Mouse (Mus musculus): ENCODE measurements around the gene Josd2. TPM values are rescaled to one million over a fixed set of nuclear protein-coding genes. Genes with fewer than 3 reads are reported as not detected.
A peak's percentile ranks its signal among the peaks of the same experiment; 100 is the strongest.

Gene Josd2
- 10 to 100 TPM; 39.9 to 67.9 TPM for polyA plus RNA-seq (2017; shearing (Covaris generic))

- peak; percentile 97 for ATAC-seq
Measured at GRCm38 (mm10) chr7:44467811-44468411, at the start of gene Josd2. Gene Josd2, plus strand, starts transcription at chr7:44467980.

- ATAC-seq, result no peak
Measured at GRCm38 (mm10) chr7:44427666-44428065, 40.1 kb upstream of the Josd2 start.

- no peak for ATAC-seq
Measured at GRCm38 (mm10) chr7:44428171-44428950, 39.4 kb upstream of the Josd2 start.

- no peak for ATAC-seq
Measured at GRCm38 (mm10) chr7:44428968-44429521, 38.7 kb upstream of the Josd2 start, which contains the start of gene Lrrc4b. Gene Lrrc4b, plus strand, starts transcription at chr7:44429018.

- ATAC-seq, result no peak
Measured at GRCm38 (mm10) chr7:44429534-44430488, 38.0 kb upstream of the Josd2 start.

GRCm38 (mm10) chr7:44432550-44432949 lies 35.2 kb upstream of the Josd2 start:
- no peak for ATAC-seq

- ATAC-seq, result no peak
Measured at GRCm38 (mm10) chr7:44433371-44433770, 34.4 kb upstream of the Josd2 start.

GRCm38 (mm10) chr7:44434089-44434488 lies 33.7 kb upstream of the Josd2 start:
- no peak for ATAC-seq

GRCm38 (mm10) chr7:44435796-44436195 lies 32.0 kb upstream of the Josd2 start:
- ATAC-seq, result no peak

GRCm38 (mm10) chr7:44436267-44436666 lies 31.5 kb upstream of the Josd2 start:
- no peak for ATAC-seq

- ATAC-seq, result no peak
Measured at GRCm38 (mm10) chr7:44437188-44437587, 30.6 kb upstream of the Josd2 start.

GRCm38 (mm10) chr7:44437933-44438332 lies 29.8 kb upstream of the Josd2 start:
- ATAC-seq, result no peak

- ATAC-seq, result no peak
Measured at GRCm38 (mm10) chr7:44439696-44440095, 28.1 kb upstream of the Josd2 start.

GRCm38 (mm10) chr7:44440479-44440878 lies 27.3 kb upstream of the Josd2 start:
- ATAC-seq, result no peak

- no peak for ATAC-seq
Measured at GRCm38 (mm10) chr7:44441180-44441579, 26.6 kb upstream of the Josd2 start.

GRCm38 (mm10) chr7:44441648-44442109 lies 26.1 kb upstream of the Josd2 start:
- ATAC-seq, result no peak

- no peak for ATAC-seq
Measured at GRCm38 (mm10) chr7:44442407-44442821, 25.4 kb upstream of the Josd2 start.

- ATAC-seq, result no peak
Measured at GRCm38 (mm10) chr7:44443268-44444173, 24.3 kb upstream of the Josd2 start.

- ATAC-seq, result no peak
Measured at GRCm38 (mm10) chr7:44444886-44445527, 22.8 kb upstream of the Josd2 start.

- no peak for ATAC-seq
Measured at GRCm38 (mm10) chr7:44445528-44445923, 22.3 kb upstream of the Josd2 start.

All from activated CD4-positive, CD25-positive, alpha-beta regulatory T cell, adult 4 months (primary cell).